Mouse (Mus musculus) urinary bladder, postnatal 14 days (tissue): Measurements from ENCODE around the gene Cpsf6.

Source experiments
- DNase-seq: peaks from one replicate; pipeline ENCODE4 v3.0.0; 2021; ENCODE audit warnings: low spot score

Cpsf6 gene

GRCm38 (mm10) chr10:117385086-117385430 lies 5.2 kb upstream of the Cpsf6 start:
- no peak for DNase-seq

- DNase-seq = no peak
These were observed 4.7 kb upstream of the Cpsf6 start for GRCm38 (mm10) chr10:117384386-117385085.

GRCm38 (mm10) chr10:117383941-117384340 lies 4.1 kb upstream of the Cpsf6 start:
- DNase-seq = no peak

GRCm38 (mm10) chr10:117382996-117383550 lies 3.3 kb upstream of the Cpsf6 start:
- no peak for DNase-seq

GRCm38 (mm10) chr10:117382146-117382545 lies 2.3 kb upstream of the Cpsf6 start:
- no peak for DNase-seq

- no peak for DNase-seq
These were observed 1.1 kb upstream of the Cpsf6 start for GRCm38 (mm10) chr10:117380721-117381570.

- DNase-seq = no peak
These were observed 374 bp downstream of the Cpsf6 start for GRCm38 (mm10) chr10:117379441-117379840.

- DNase-seq = no peak
These were observed 1.2 kb downstream of the Cpsf6 start for GRCm38 (mm10) chr10:117378642-117379041.

- DNase-seq = no peak
These were observed 1.6 kb downstream of the Cpsf6 start for GRCm38 (mm10) chr10:117378291-117378555.

GRCm38 (mm10) chr10:117377431-117378290 lies 2.2 kb downstream of the Cpsf6 start:
- DNase-seq = no peak

- DNase-seq = peak; percentile 96
These were observed 3.1 kb downstream of the Cpsf6 start for GRCm38 (mm10) chr10:117376580-117377189.

GRCm38 (mm10) chr10:117375841-117376579 lies 3.8 kb downstream of the Cpsf6 start:
- DNase-seq = peak; percentile 44

- DNase-seq = no peak
These were observed 4.7 kb downstream of the Cpsf6 start for GRCm38 (mm10) chr10:117375163-117375562.

- DNase-seq = peak; percentile 62
These were observed 16.7 kb downstream of the Cpsf6 start for GRCm38 (mm10) chr10:117363106-117363505.

- DNase-seq = no peak
These were observed 20.9 kb downstream of the Cpsf6 start for GRCm38 (mm10) chr10:117358891-117359290.

- no peak for DNase-seq
These were observed 36.8 kb downstream of the Cpsf6 start for GRCm38 (mm10) chr10:117343000-117343399.

- DNase-seq = no peak
These were observed 37.4 kb downstream of the Cpsf6 start for GRCm38 (mm10) chr10:117342406-117342805.

- DNase-seq = no peak
These were observed 38.8 kb downstream of the Cpsf6 start for GRCm38 (mm10) chr10:117341029-117341428.

GRCm38 (mm10) chr10:117339241-117339640 lies 40.6 kb downstream of the Cpsf6 start:
- DNase-seq = no peak

GRCm38 (mm10) chr10:117337946-117338345 lies 41.9 kb downstream of the Cpsf6 start:
- no peak for DNase-seq

GRCm38 (mm10) chr10:117335649-117336048 lies 44.2 kb downstream of the Cpsf6 start:
- no peak for DNase-seq
